Mouse (Mus musculus): ENCODE measurements around the gene Lrcol1.

DNA sequence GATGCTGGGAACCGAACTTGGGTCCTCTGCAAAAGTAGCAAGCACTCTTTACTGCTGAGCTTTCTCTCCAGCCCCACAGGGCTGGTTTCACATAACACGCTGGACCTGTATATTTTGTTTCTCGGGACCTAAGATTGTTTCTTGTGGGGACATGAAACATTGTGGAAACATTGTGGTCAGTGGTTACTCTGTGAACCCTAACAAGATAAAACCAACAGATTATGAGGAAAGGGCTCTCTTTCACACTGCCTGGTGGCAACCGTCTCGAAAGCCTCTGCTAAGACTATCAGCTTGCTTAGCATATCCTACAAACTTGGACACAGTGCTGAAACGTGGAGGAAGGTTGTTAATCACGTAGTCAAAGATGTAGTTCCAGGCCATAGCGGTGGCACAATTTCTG is 2.5 kb downstream of the Lrcol1 start:
- TF ChIP-seq POLR2A (IDR thresholded peaks at IDR 0.05; ENCODE audit: borderline replicate concordance, low read depth, low read length) (no peak), CTCF (IDR thresholded peaks at IDR 0.05; ENCODE audit: low read depth, low read length) (no peak)

Measured in bone marrow macrophage, adult 2 months (primary cell).